Mouse (Mus musculus) midbrain, embryonic 14.5 days (tissue): ENCODE results near the gene Pla2g6. TPM values are rescaled to one million over a fixed set of nuclear protein-coding genes. Genes with fewer than 3 reads are reported as not detected.

Experiments
- ATAC-seq: fragments of 200-750 bp; cut with Nextera tagmentation; 2 replicates; pipeline ENCODE4 v1.8.0; 2017; ENCODE audit warnings: moderate number of reproducible peaks, moderate library complexity; ENCODE audit not compliant: low FRiP score, low TSS enrichment
- DNase-seq: peaks from one replicate; pipeline ENCODE4 v3.0.0-alpha.2; 2015
- H3K27ac ChIP-seq: fragments of 300-500 bp; sonication (generic); replicated peaks from 2 replicates; pipeline ENCODE4 v1.5.1; 2014; ENCODE audit warnings: mild to moderate bottlenecking, low read depth, low read length, moderate library complexity
- H3K27me3 ChIP-seq: fragments of 300-500 bp; sonication (generic); 2 replicates; pipeline ENCODE4 v1.6.1; 2014; ENCODE audit warnings: low read length, control low read depth, mixed read lengths; ENCODE audit not compliant: control insufficient read depth, insufficient read depth
- H3K36me3 ChIP-seq: fragments of 300-500 bp; sonication (generic); 2 replicates; pipeline ENCODE4 v1.6.1; 2014; ENCODE audit warnings: low read length, control low read depth; ENCODE audit not compliant: control insufficient read depth, insufficient read depth
- H3K4me1 ChIP-seq: fragments of 300-500 bp; sonication (generic); 2 replicates; pipeline ENCODE4 v1.6.1; 2014; ENCODE audit warnings: mild to moderate bottlenecking, antibody characterized with exemption, low read length, control low read depth; ENCODE audit not compliant: control insufficient read depth, insufficient read depth
- H3K4me2 ChIP-seq: fragments of 300-500 bp; sonication (generic); 2 replicates; pipeline ENCODE4 v1.6.1; 2014; ENCODE audit warnings: mild to moderate bottlenecking, low read length, moderate library complexity
- H3K4me3 ChIP-seq: fragments of 300-500 bp; sonication (generic); replicated peaks from 2 replicates; pipeline ENCODE4 v1.5.1; 2014; ENCODE audit warnings: low read depth, low read length
- H3K9ac ChIP-seq: fragments of 300-500 bp; sonication (generic); replicated peaks from 2 replicates; pipeline ENCODE4 v1.6.1; 2014; ENCODE audit warnings: mild to moderate bottlenecking, low read length, moderate library complexity
- H3K9me3 ChIP-seq: fragments of 300-500 bp; sonication (generic); 2 replicates; pipeline ENCODE4 v1.6.1; 2016; ENCODE audit warnings: low read length, control low read depth, mixed read lengths; ENCODE audit not compliant: control insufficient read depth
- WGBS: fragments of 180-500 bp; shearing (Covaris S2); extraction: QIAGEN DNeasy Blood & Tissue Kit; methylation state at CpG from one replicate; pipeline ENCODE4 v1.1.7; 2014; 5-methylcytosine and 5-hydroxymethylcytosine counted together
- polyA plus RNA-seq: library from polyadenylated mRNA; unstranded; fragments of >200 nt; fragmentation: Nextera tagmentation; extraction: Ambion mirVana; gene quantifications from 2 replicates; pipeline ENCODE4 v1.2.1, GENCODE M21; 2014

Pla2g6 gene
- polyA plus RNA-seq, 1 experiment from 2014 or later, result 28.2 TPM

DNA sequence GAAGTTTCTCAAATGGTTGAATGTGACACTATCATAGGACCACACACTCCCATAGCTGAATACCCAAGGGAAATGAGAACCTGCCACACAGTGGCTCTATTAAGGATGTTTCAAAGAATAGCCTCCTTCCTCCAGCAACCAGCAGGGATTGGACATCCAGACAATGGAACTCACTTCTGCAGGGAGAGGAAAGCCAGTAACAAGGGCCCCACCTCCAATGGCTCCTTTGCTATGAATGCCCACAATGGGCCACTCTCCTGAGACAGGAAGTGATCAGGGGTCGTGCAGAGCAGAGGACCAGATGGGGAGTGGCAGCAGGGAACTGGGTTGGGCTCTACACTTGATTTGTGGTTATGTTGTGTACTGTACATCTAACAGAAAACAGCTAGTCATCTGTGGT, 59.7 kb downstream of the Pla2g6 start:
- no peak overlapping the region for H3K4me3 ChIP-seq
- DNase-seq (no peak), ATAC-seq (no peak)
- H3K27me3 ChIP-seq, result peaks cover 1% of the 10 kb centered on the region; the same call in 1 of the 2 replicates
- no peaks in the 10 kb centered on the region for H3K36me3 ChIP-seq
- no peak overlapping the region for H3K4me2 ChIP-seq
- no peak overlapping the region for H3K9ac ChIP-seq
- WGBS, result 28% methylated on average over 1 of the region's 1 CpGs
- H3K9me3 ChIP-seq, result no peaks in the 10 kb centered on the region
- H3K4me1 ChIP-seq, result peaks cover 12% of the 10 kb centered on the region; the same call in 1 of the 2 replicates
- H3K27ac ChIP-seq, result no peak overlapping the region

GRCm38 (mm10) chr15:79265384-79265783, 62.8 kb downstream of the Pla2g6 start:
- DNase-seq (no peak), ATAC-seq (no peak)
- Histone ChIP-seq H3K9me3 (no peaks in the 10 kb centered on the region), H3K4me1 (peaks cover 12% of the 10 kb centered on the region; the same call in 1 of the 2 replicates), H3K4me3 (no peak overlapping the region), H3K9ac (no peak overlapping the region), H3K27ac (no peak overlapping the region), H3K36me3 (no peaks in the 10 kb centered on the region), H3K27me3 (peaks cover 32% of the 10 kb centered on the region), H3K4me2 (no peak overlapping the region)
- 84% methylated on average over 4 of the region's 4 CpGs for WGBS

- no peak overlapping the region for H3K27ac ChIP-seq
- ATAC-seq (no peak), DNase-seq (no peak)
- H3K9ac ChIP-seq, result no peak overlapping the region
- H3K4me3 ChIP-seq, result no peak overlapping the region
- peaks cover 36% of the 10 kb centered on the region for H3K27me3 ChIP-seq
- no peaks in the 10 kb centered on the region for H3K9me3 ChIP-seq
- 0 out of 2 replicates have a peak, but pooled peaks cover 9% of the 10 kb centered on the region for H3K4me1 ChIP-seq
- H3K4me2 ChIP-seq, result no peak overlapping the region
- H3K36me3 ChIP-seq, result no peaks in the 10 kb centered on the region
- 90% methylated on average over 6 of the region's 6 CpGs for WGBS
These were observed 64.5 kb downstream of the Pla2g6 start for GRCm38 (mm10) chr15:79263726-79264125.

GRCm38 (mm10) chr15:79262786-79263309, 65.3 kb downstream of the Pla2g6 start:
- Histone ChIP-seq H3K4me1 (0 out of 2 replicates have a peak, but pooled peaks cover 9% of the 10 kb centered on the region), H3K9ac (no peak overlapping the region), H3K36me3 (no peaks in the 10 kb centered on the region), H3K27ac (no peak overlapping the region), H3K4me3 (no peak overlapping the region), H3K9me3 (no peaks in the 10 kb centered on the region), H3K27me3 (peaks cover 36% of the 10 kb centered on the region), H3K4me2 (no peak overlapping the region)
- no peak for DNase-seq
- ATAC-seq, result no peak
- 92% methylated on average over 3 of the region's 3 CpGs for WGBS

DNA sequence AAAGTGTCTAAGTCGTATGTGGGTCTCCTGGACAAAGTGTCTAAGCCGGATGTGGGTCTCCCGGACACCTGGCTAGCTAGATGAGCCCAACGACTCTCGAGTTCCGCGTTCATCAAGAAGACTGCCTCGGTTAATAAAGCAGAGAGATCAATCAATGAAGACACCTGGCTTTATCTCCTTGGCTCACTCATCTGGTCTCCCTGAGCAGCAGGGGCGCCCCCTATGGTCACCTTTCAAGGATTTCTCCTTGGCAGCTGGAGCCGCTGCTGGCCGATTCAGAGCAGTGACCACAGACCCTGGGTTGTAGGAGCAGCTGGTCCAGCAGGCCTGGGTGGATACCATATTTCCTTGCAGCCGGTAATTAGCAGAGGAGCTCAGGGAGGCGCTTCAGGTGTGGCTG, 65.8 kb downstream of the Pla2g6 start:
- Histone ChIP-seq H3K4me3 (no peak overlapping the region), H3K4me2 (peak overlapping the region; percentile 96), H3K9me3 (no peaks in the 10 kb centered on the region), H3K9ac (no peak overlapping the region), H3K27ac (no peak overlapping the region), H3K4me1 (0 out of 2 replicates have a peak, but pooled peaks cover 9% of the 10 kb centered on the region), H3K27me3 (peaks cover 36% of the 10 kb centered on the region), H3K36me3 (no peaks in the 10 kb centered on the region)
- WGBS, result 26% methylated on average over 13 of the region's 13 CpGs
- ATAC-seq (no peak), DNase-seq (peak; percentile 69)

GRCm38 (mm10) chr15:79261757-79262156, 66.4 kb downstream of the Pla2g6 start:
- peak; percentile 46 for ATAC-seq
- Histone ChIP-seq H3K4me3 (peak overlapping the region; percentile 52), H3K9me3 (no peaks in the 10 kb centered on the region), H3K27ac (no peak overlapping the region), H3K9ac (peak overlapping the region; percentile 61), H3K4me2 (peak overlapping the region; percentile 96), H3K36me3 (no peaks in the 10 kb centered on the region), H3K27me3 (peaks cover 36% of the 10 kb centered on the region), H3K4me1 (0 out of 2 replicates have a peak, but pooled peaks cover 9% of the 10 kb centered on the region)
- 0% methylated on average over 28 of the region's 28 CpGs for WGBS
- peak; percentile 68 for DNase-seq

DNA sequence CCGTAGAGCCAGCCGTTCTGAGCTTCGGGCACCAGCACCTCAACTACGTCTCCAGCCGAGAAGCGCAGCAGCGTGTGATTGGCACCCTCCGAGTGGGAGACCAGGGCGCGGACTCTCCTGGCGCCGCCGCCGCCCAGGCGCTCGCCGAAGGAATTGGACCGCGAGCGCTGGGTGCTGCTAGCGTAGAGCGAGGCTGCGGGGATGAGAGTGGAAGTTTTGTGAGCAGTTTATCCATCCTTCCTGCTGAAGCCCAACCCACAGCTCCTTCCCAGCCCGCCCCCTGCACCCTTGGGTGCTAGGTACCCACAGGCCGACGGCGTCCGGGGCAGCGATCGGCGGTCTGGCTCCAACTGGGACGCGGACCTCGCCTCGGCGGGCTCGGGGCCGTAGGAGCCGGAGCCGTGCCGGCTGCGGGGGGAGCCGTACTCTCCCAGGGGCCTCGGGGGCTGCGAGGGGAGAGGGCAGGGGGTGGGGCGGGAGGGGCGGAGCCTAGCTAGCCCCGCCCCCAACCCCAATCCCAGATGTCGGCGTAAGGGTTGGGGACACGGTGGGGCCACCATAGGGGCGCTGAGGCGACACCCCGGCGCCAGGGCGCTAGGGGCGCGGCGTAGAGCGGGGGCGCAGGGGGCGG, 67.0 kb downstream of the Pla2g6 start:
- WGBS, result under 1% methylated on average over 62 of the region's 62 CpGs
- no peaks in the 10 kb centered on the region for H3K36me3 ChIP-seq
- peak overlapping the region; percentile 61 for H3K9ac ChIP-seq
- ATAC-seq (peak; percentile 55; the same call in 1 of the 2 replicates), DNase-seq (peak; percentile 62)
- H3K4me3 ChIP-seq, result peak overlapping the region; percentile 52
- H3K4me2 ChIP-seq, result peak overlapping the region; percentile 96
- peaks cover 36% of the 10 kb centered on the region for H3K27me3 ChIP-seq
- no peaks in the 10 kb centered on the region for H3K9me3 ChIP-seq
- no peak overlapping the region for H3K27ac ChIP-seq
- 0 out of 2 replicates have a peak, but pooled peaks cover 9% of the 10 kb centered on the region for H3K4me1 ChIP-seq

DNA sequence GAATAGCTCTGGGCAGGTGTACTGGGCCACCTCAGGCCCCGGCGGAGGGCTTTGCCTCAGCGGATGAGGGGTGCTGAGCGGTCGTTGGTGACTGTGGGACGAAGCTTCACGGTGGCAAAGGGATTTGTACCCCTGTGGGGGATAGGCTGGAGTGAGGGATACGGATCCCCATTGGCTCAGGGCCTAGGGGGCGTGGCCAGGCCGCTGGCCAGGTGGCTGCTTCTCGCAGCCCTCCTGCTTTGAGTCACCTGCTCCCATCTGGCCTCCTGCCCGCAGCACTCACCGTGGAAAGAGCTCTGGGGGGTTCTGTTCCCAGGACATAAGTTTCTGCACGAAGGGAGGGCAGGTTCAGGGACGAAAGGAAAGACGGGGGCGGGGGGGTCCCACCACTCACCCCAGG, 69.7 kb downstream of the Pla2g6 start:
- H3K36me3 ChIP-seq, result no peaks in the 10 kb centered on the region
- no peak overlapping the region for H3K4me3 ChIP-seq
- H3K4me2 ChIP-seq, result no peak overlapping the region
- peaks cover 39% of the 10 kb centered on the region for H3K27me3 ChIP-seq
- DNase-seq (no peak), ATAC-seq (no peak)
- no peak overlapping the region for H3K27ac ChIP-seq
- H3K9me3 ChIP-seq, result no peaks in the 10 kb centered on the region
- no peak overlapping the region for H3K9ac ChIP-seq
- H3K4me1 ChIP-seq, result 0 out of 2 replicates have a peak, but pooled peaks cover 9% of the 10 kb centered on the region
- 30% methylated on average over 17 of the region's 17 CpGs for WGBS

GRCm38 (mm10) chr15:79254661-79255060, 73.5 kb downstream of the Pla2g6 start, which contains the start of gene Slc16a8:
Gene Slc16a8 (minus strand): TSS chr15:79254761.
- ATAC-seq, result no peak
- no peak for DNase-seq
- no peak within 1 kb of the TSS for H3K4me2 ChIP-seq
- H3K4me1 ChIP-seq, result peaks cover 8% of the 10 kb centered on the region; the same call in 1 of the 2 replicates
- peaks cover 3% of the 10 kb centered on the region; the same call in 1 of the 2 replicates for H3K36me3 ChIP-seq
- no peak within 1 kb of the TSS for H3K27ac ChIP-seq
- 34% methylated on average over 3 of the region's 3 CpGs for WGBS
- H3K9me3 ChIP-seq, result no peaks in the 10 kb centered on the region
- no peak within 1 kb of the TSS for H3K9ac ChIP-seq
- no peak within 1 kb of the TSS for H3K4me3 ChIP-seq
- H3K27me3 ChIP-seq, result peaks cover 13% of the 10 kb centered on the region
